ENCODE assay signal across 13 mouse cellular contexts in the genomic region with DNA sequence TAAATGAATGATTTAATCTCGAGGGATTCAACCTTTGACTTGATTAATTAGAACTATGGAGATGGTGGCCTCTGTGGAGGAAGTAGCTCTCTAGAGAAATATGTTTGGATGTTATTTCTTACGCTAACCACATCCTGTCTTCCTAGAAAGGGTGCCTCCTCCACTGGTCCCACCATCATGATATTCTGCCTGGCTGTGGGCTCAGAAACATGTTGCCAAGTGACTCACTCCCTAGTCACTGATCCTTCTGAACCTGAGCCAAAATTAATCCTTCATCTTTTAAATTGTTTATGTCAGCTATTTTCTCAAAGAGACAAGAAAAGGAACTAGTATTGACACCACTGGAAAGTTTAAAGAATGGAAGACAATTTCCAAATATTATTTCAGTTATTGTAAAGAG. TPM values are rescaled to one million over a fixed set of nuclear protein-coding genes. Genes with fewer than 3 reads are reported as not detected.
A peak's percentile ranks its signal among the peaks of the same experiment; 100 is the strongest.
DNase-seq lines count a peak whose midpoint lies in the region; ATAC-seq and TF ChIP-seq lines count a peak whose summit lies in the region.
"Had no signal": no experiment of that assay in that cellular context is flagged by ENCODE, and none has a peak within 500 bp of the region (broad histone marks: within the 10 kb centered on the region; RNA-seq: fewer than 3 reads in every experiment).

No protein-coding gene starts in this region.

- ATAC-seq in liver, embryonic 14.5 days (ENCODE audit: insufficient read depth), result peak; percentile 30; the same call in 1 of the 2 replicates
- peak; percentile 80 for ATAC-seq in G1E (ENCODE audit: extremely low read depth, insufficient number of reproducible peaks, low FRiP score, poor library complexity, severe bottlenecking)
- no peak for ATAC-seq in forebrain, embryonic 13.5 days

- H3K27me3 ChIP-seq in liver, embryonic 14.5 days (ENCODE audit: control insufficient read depth, insufficient read depth, low read length), result no peaks in the 10 kb centered on the region
- no peaks in the 10 kb centered on the region for H3K27me3 ChIP-seq in G1E (ENCODE audit: insufficient read depth, low read length)
- no peaks in the 10 kb centered on the region for H3K27me3 ChIP-seq in forebrain, embryonic 13.5 days
- H3K27me3 ChIP-seq: liver, embryonic 15.5 days had no signal

- H3K36me3 ChIP-seq in liver, embryonic 14.5 days (replicated peaks; ENCODE audit: control insufficient read depth, insufficient read depth, low read depth), result peaks cover 6% of the 10 kb centered on the region; the same call in 1 of the 2 replicates
- peaks cover 42% of the 10 kb centered on the region for H3K36me3 ChIP-seq in G1E (replicated peaks)
- H3K36me3 ChIP-seq in forebrain, embryonic 13.5 days (ENCODE audit: poor library complexity, severe bottlenecking), result peaks cover 27% of the 10 kb centered on the region
- H3K36me3 ChIP-seq: hindbrain, embryonic 10.5 days had no signal

- no peak overlapping the region for H3K9ac ChIP-seq in liver, embryonic 14.5 days (replicated peaks)
- no peak overlapping the region for H3K9ac ChIP-seq in forebrain, embryonic 13.5 days
- H3K9ac ChIP-seq: liver, embryonic 15.5 days had no signal

- H3K4me3 ChIP-seq in liver, embryonic 14.5 days (ENCODE audit: insufficient read depth in 1 of 2, low read depth in 2 of 2, low read length in 2 of 2), result no peak overlapping the region
- H3K4me3 ChIP-seq in G1E (ENCODE audit: low read depth, low read length), result no peak overlapping the region
- no peak overlapping the region for H3K4me3 ChIP-seq in forebrain, embryonic 13.5 days
- H3K4me3 ChIP-seq: heart, adult 2 months; hindbrain, embryonic 10.5 days; liver, embryonic 15.5 days had no signal

- peaks cover 0 to 3% of the 10 kb centered on the region in 2 experiments; a peak in 1 of 4 replicates for H3K4me1 ChIP-seq in liver, embryonic 14.5 days (replicated peaks; ENCODE audit: control insufficient read depth in 2 of 2, insufficient read depth in 2 of 2, low read length in 1 of 2)
- H3K4me1 ChIP-seq in G1E (ENCODE audit: insufficient read depth, low read depth, low read length), result peaks cover 19% of the 10 kb centered on the region
- no peaks in the 10 kb centered on the region for H3K4me1 ChIP-seq in forebrain, embryonic 13.5 days
- H3K4me1 ChIP-seq: hindbrain, embryonic 10.5 days had no signal

- no peak for DNase-seq in liver, embryonic 14.5 days (ENCODE audit: low read depth in 3 of 3, low spot score in 3 of 3)
- DNase-seq in liver (no peak), G1E (ENCODE audit: low spot score) (peak; percentile 29)
- DNase-seq in brain, adult 2 months (ENCODE audit: low read depth, low spot score), result peak; percentile 37
- peak; percentile 69 for DNase-seq in naive thymus-derived CD4-positive, alpha-beta T cell, adult 2 months (ENCODE audit: low read depth)
- no peak for DNase-seq in right cerebral cortex, adult 2 months (ENCODE audit: low spot score in 2 of 2)
- DNase-seq: cerebellum, postnatal 36 days; heart, adult 2 months; kidney, adult 18-20 months; thymus, postnatal 4 days had no signal

- 22% methylated on average over 2 of the region's 2 CpGs for WGBS in liver, embryonic 14.5 days (ENCODE audit: insufficient replicate concordance)
- WGBS in forebrain, embryonic 13.5 days, result 89% methylated on average over 2 of the region's 2 CpGs

- TF ChIP-seq CTCF in liver, embryonic 14.5 days (IDR thresholded peaks at IDR 0.05; ENCODE audit: low read depth), result no peak
- TF ChIP-seq CTCF in G1E (IDR thresholded peaks at IDR 0.05; ENCODE audit: low read depth, low read length), result no peak

- H3K4me2 ChIP-seq in liver, embryonic 14.5 days (ENCODE audit: low read depth), result no peak overlapping the region
- no peak overlapping the region for H3K4me2 ChIP-seq in forebrain, embryonic 13.5 days
- H3K4me2 ChIP-seq: liver, embryonic 15.5 days had no signal

- no peak overlapping the region for H3K27ac ChIP-seq in liver, embryonic 14.5 days
- H3K27ac ChIP-seq in forebrain, embryonic 13.5 days, result no peak overlapping the region
- H3K27ac ChIP-seq: heart, adult 2 months; hindbrain, embryonic 10.5 days; liver, embryonic 15.5 days had no signal

- no peaks in the 10 kb centered on the region for H3K9me3 ChIP-seq in liver, embryonic 14.5 days (ENCODE audit: control insufficient read depth, low read length)
- H3K9me3 ChIP-seq in G1E (replicated peaks), result no peaks in the 10 kb centered on the region
- H3K9me3 ChIP-seq in forebrain, embryonic 13.5 days (replicated peaks), result no peaks in the 10 kb centered on the region
- H3K9me3 ChIP-seq: hindbrain, embryonic 10.5 days; liver, embryonic 15.5 days had no signal

- no peak for TF ChIP-seq EP300 in liver, embryonic 14.5 days (IDR thresholded peaks at IDR 0.05; ENCODE audit: low read depth)

RNA-seq across cellular contexts. Expression of a gene that starts 6.6 kb away (rescaled TPM):
- 3.3 and 3.4 TPM in 2 replicates for polyA plus RNA-seq in liver, embryonic 14.5 days (2012; rRNA removed)
- 1.7 and 1.8 TPM in 2 replicates for polyA plus RNA-seq in liver, embryonic 14.5 days (2014; fragmentation: Nextera tagmentation; extraction: Ambion mirVana)
- 9.8 and 12.6 TPM in 2 replicates for total RNA-seq in G1E (2014; fragmentation: Nextera tagmentation)
- total RNA-seq in G1E (2017), result 7.4 and 10.1 TPM in 2 replicates
- polyA plus RNA-seq in G1E (2012), result 0.67 and 0.83 TPM in 2 replicates
- polyA plus RNA-seq in forebrain, embryonic 13.5 days (2015; fragmentation: Nextera tagmentation; extraction: Ambion mirVana), result 1.6 and 2.1 TPM in 2 replicates

RNA-seq across cellular contexts. Expression of a gene that starts 7.1 kb away (rescaled TPM):
- 4.2 and 6.9 TPM in 2 replicates for polyA plus RNA-seq in liver, embryonic 14.5 days (2012; rRNA removed)
- polyA plus RNA-seq in liver, embryonic 14.5 days (2014; fragmentation: Nextera tagmentation; extraction: Ambion mirVana), result 21.7 and 23.5 TPM in 2 replicates
- 47.6 and 48.2 TPM in 2 replicates for total RNA-seq in G1E (2014; fragmentation: Nextera tagmentation)
- 47.1 and 57.3 TPM in 2 replicates for total RNA-seq in G1E (2017)
- polyA plus RNA-seq in G1E (2012), result 275 and 368 TPM in 2 replicates
- polyA plus RNA-seq in forebrain, embryonic 13.5 days (2015; fragmentation: Nextera tagmentation; extraction: Ambion mirVana), result 26.9 and 30.6 TPM in 2 replicates

Comparison
In these comparisons a context has a peak if more than half of its experiments do, and no peak if none do; other contexts are left out.
1. DNase-seq: peak in G1E (single experiment), brain, adult 2 months (single experiment) and naive thymus-derived CD4-positive, alpha-beta T cell, adult 2 months (single experiment); none in liver, embryonic 14.5 days (0 of 3), liver (single experiment) and right cerebral cortex, adult 2 months (0 of 2).